Mouse (Mus musculus): Measurements from ENCODE around the gene Arhgef6. TPM values are rescaled to one million over a fixed set of nuclear protein-coding genes. Genes with fewer than 3 reads are reported as not detected.

Arhgef6 gene
- polyA plus RNA-seq, 1 experiment from 2014 or later = 73.9 TPM

DNA sequence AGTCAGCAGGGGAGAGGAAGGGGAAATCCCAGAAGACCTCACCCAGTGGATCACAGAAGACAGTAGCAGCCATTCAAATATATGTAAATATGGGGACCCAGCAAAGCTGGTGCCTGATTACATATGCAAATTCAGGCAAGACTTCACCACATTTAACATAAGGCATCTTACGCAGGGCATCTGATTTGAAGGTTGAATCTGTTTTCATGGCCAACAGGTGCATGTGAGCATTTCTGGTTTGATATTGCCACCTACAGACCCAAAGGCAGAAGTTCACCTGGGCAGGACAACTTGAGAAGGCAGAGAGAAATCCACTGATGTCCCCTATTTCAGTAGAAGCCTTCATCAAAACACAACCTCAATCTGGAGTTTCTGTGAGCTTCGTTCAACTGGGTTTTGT, 77.8 kb downstream of the Arhgef6 start:
- Histone ChIP-seq H3K4me3 (ENCODE audit: inconsistent target) (no peak overlapping the region), H3K36me3 (ENCODE audit: inconsistent target) (no peaks in the 10 kb centered on the region), H3K27ac (no peak overlapping the region), H3K79me2 (ENCODE audit: inconsistent target) (no peaks in the 10 kb centered on the region)
- WGBS (ENCODE audit: missing documents) = 83% methylated on average over 2 of the region's 2 CpGs

- 93% methylated on average over 7 of the region's 7 CpGs for WGBS (ENCODE audit: missing documents)
- H3K79me2 ChIP-seq (ENCODE audit: inconsistent target) = no peaks in the 10 kb centered on the region
- no peak overlapping the region for H3K4me3 ChIP-seq (ENCODE audit: inconsistent target)
- H3K36me3 ChIP-seq (ENCODE audit: inconsistent target) = no peaks in the 10 kb centered on the region
- no peak overlapping the region for H3K27ac ChIP-seq
These were observed 85.0 kb downstream of the Arhgef6 start for GRCm38 (mm10) chrX:57253329-57254055.

DNA sequence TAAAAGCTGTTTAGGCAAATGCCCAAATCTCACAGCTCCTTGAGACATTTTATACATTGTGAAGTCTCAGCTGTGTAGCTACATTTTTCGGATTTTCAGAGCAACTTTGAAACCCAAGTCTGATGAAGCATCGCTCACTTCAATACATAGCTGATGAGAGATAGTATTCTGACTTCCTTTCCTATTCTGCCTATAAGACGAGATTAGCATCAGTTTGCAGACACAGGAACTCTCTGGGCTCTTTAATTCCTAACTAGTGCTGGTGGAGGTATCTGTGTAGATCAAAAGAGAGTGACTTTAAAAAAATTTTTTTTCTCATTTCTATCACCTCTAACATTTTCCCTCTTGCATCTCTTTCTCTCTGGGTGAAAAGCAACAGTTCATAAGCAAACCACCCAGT, 100.0 kb downstream of the Arhgef6 start:
- 83% methylated on average over 2 of the region's 3 CpGs for WGBS (ENCODE audit: missing documents)

GRCm38 (mm10) chrX:57235982-57236381, 102.5 kb downstream of the Arhgef6 start:
- Histone ChIP-seq H3K79me2 (ENCODE audit: inconsistent target) (no peaks in the 10 kb centered on the region), H3K4me3 (ENCODE audit: inconsistent target) (no peak overlapping the region), H3K27ac (no peak overlapping the region), H3K36me3 (ENCODE audit: inconsistent target) (peaks cover 19% of the 10 kb centered on the region)
- WGBS (ENCODE audit: missing documents) = 85% methylated on average over 4 of the region's 4 CpGs

More for the DNA sequence above, 100.0 kb downstream of the Arhgef6 start:
- Histone ChIP-seq H3K27ac (no peak overlapping the region), H3K36me3 (ENCODE audit: inconsistent target) (peaks cover 10% of the 10 kb centered on the region), H3K79me2 (ENCODE audit: inconsistent target) (no peaks in the 10 kb centered on the region), H3K4me3 (ENCODE audit: inconsistent target) (no peak overlapping the region)

DNA sequence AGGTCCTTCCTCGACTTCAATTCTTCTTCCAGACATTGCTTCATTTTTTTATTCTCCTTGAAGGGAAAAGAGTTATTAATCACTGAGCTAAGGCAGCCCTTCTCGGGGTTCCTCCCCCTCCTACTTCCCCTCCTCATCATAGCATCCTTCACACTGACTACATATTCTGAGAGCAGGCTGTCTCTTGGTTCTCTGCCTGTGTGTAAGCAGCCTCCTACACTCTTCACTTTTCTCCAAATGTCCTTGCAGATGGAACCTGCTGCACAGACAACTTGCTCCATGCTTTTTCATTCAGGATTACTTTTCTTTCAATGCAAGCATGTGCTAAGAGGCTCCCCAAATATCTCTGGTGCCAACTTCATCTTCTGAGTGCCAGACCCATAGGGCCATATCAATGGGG, 104.9 kb downstream of the Arhgef6 start:
- Histone ChIP-seq H3K4me3 (ENCODE audit: inconsistent target) (no peak overlapping the region), H3K36me3 (ENCODE audit: inconsistent target) (peaks cover 14% of the 10 kb centered on the region), H3K27ac (no peak overlapping the region), H3K79me2 (ENCODE audit: inconsistent target) (no peaks in the 10 kb centered on the region)
- WGBS (ENCODE audit: missing documents) = 88% methylated on average over 1 of the region's 2 CpGs

DNA sequence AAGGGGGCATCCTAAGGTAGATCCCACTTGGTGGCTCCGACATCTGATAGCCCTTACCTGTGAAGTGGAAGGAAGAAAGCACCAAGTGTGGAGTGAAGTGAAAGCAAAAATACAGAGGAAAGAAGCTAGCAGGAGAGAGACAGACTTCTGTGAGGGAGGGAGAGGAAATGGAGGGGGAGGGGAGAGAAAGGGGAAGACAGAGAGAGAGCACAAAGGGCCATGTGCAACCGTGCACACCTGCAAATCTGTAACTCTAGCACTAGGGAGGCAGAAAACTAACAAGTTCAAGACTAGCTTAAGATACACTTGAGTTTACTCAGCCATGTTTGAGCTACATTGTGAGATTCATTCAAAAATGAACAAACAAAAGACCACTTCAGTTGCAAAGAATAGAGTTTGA, 110.4 kb downstream of the Arhgef6 start:
- H3K4me3 ChIP-seq (ENCODE audit: inconsistent target) = no peak overlapping the region
- no peak overlapping the region for H3K27ac ChIP-seq
- 40% methylated on average over 2 of the region's 2 CpGs for WGBS (ENCODE audit: missing documents)
- H3K79me2 ChIP-seq (ENCODE audit: inconsistent target) = no peaks in the 10 kb centered on the region
- 0 out of 2 replicates have a peak, but pooled peaks cover 7% of the 10 kb centered on the region for H3K36me3 ChIP-seq (ENCODE audit: inconsistent target)

- Histone ChIP-seq H3K36me3 (ENCODE audit: inconsistent target) (no peaks in the 10 kb centered on the region), H3K27ac (no peak overlapping the region), H3K79me2 (ENCODE audit: inconsistent target) (no peaks in the 10 kb centered on the region), H3K4me3 (ENCODE audit: inconsistent target) (no peak overlapping the region)
- 98% methylated on average over 10 of the region's 10 CpGs for WGBS (ENCODE audit: missing documents)
These were observed 115.2 kb downstream of the Arhgef6 start for GRCm38 (mm10) chrX:57223301-57223700.

GRCm38 (mm10) chrX:57221881-57222280, 116.6 kb downstream of the Arhgef6 start:
- no peak overlapping the region for H3K4me3 ChIP-seq (ENCODE audit: inconsistent target)
- H3K36me3 ChIP-seq (ENCODE audit: inconsistent target) = no peaks in the 10 kb centered on the region
- whole genome bisulfite sequencing (ENCODE audit: missing documents) = 86% methylated on average over 3 of the region's 3 CpGs
- H3K27ac ChIP-seq = no peak overlapping the region
- no peaks in the 10 kb centered on the region for H3K79me2 ChIP-seq (ENCODE audit: inconsistent target)

DNA sequence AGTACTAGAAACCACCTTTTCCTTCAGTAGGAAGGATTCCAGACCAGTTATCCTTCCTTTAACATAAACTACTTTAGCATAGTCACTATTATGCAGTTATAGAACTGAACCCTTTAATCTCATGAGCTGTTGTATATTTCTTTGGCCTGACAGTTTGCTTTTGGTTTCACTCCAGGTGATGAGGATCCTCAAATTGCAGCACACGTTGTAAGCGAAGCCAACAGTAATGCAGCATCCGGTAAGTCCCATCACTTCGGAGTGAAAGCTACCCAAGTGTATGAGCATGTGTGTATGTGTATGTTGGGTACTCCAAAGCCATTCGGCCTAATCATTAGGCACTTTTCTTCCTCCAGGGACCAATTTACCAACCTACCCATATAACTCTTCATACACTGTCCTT, 119.0 kb downstream of the Arhgef6 start:
- Histone ChIP-seq H3K27ac (no peak overlapping the region), H3K79me2 (ENCODE audit: inconsistent target) (no peaks in the 10 kb centered on the region), H3K4me3 (ENCODE audit: inconsistent target) (no peak overlapping the region), H3K36me3 (ENCODE audit: inconsistent target) (no peaks in the 10 kb centered on the region)
- WGBS (ENCODE audit: missing documents) = 91% methylated on average over 4 of the region's 5 CpGs

- WGBS (ENCODE audit: missing documents) = 92% methylated on average over 5 of the region's 5 CpGs
- H3K4me3 ChIP-seq (ENCODE audit: inconsistent target) = no peak overlapping the region
- H3K36me3 ChIP-seq (ENCODE audit: inconsistent target) = no peaks in the 10 kb centered on the region
- no peaks in the 10 kb centered on the region for H3K79me2 ChIP-seq (ENCODE audit: inconsistent target)
- no peak overlapping the region for H3K27ac ChIP-seq
These were observed 122.3 kb downstream of the Arhgef6 start for GRCm38 (mm10) chrX:57216271-57216670.

DNA sequence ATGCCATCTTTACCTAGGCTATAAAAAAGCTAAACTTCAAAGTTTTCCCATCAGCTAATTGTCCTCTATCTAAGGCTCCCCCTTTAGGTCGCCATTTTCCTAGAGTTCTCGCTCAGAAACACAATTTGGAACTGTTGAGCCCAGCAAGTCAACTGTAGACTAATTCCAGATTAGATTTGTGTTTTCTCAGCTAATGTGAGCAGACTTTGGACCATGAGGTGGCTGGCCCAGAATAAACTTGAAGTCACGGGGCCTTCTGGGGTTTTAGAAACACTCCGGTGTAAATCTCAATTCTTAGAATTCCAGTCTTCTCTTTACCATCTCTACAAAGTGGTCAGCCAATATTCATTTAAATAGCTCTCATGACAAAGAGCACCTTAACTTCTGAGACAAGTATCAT, 123.0 kb downstream of the Arhgef6 start:
- WGBS (ENCODE audit: missing documents) = 93% methylated on average over 4 of the region's 4 CpGs
- no peaks in the 10 kb centered on the region for H3K36me3 ChIP-seq (ENCODE audit: inconsistent target)
- H3K4me3 ChIP-seq (ENCODE audit: inconsistent target) = no peak overlapping the region
- H3K79me2 ChIP-seq (ENCODE audit: inconsistent target) = no peaks in the 10 kb centered on the region
- H3K27ac ChIP-seq = no peak overlapping the region

DNA sequence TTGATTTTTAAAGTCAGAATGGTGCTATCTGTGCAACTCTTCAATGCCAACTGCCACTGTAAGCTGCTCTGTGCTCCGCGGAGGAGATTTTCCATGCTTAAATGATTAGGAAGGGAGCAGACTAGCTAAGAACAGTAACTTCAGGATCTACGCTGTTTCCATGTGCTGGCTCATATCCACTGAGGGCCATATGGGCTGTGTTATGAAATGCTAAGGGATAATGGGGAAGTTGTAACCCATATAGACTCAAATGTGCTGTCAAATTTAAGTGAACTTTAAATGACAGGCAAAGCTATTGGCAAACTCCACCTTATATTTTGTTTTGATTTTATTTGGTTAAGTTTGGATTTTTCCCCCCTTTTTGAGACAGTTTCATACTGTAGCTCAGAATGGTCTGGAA, 125.7 kb downstream of the Arhgef6 start:
- Histone ChIP-seq H3K36me3 (ENCODE audit: inconsistent target) (no peaks in the 10 kb centered on the region), H3K4me3 (ENCODE audit: inconsistent target) (no peak overlapping the region), H3K79me2 (ENCODE audit: inconsistent target) (no peaks in the 10 kb centered on the region), H3K27ac (no peak overlapping the region)
- 85% methylated on average over 3 of the region's 3 CpGs for WGBS (ENCODE audit: missing documents)

DNA sequence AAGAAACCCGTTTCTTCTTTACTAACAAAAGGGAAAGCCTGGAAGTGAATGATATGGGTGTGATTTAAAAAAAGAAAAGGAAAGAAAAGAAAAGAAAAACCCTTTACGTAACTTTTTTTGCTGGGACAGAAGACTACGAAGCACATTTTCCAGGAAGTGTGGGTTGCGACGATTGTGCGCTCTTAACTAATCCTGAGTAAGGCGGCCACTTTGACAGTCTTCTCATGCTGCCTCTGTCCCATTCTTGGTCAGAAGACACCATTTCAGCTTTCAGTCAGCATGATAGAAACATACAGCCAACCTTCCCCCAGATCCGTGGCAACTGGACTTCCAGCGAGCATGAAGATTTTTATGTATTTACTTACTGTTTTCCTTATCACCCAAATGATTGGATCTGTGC, 126.7 kb downstream of the Arhgef6 start, which contains the start of gene Cd40lg:
Gene Cd40lg, plus strand, starts transcription at position 268 of the 400 bp plus-strand sequence.
- no peaks in the 10 kb centered on the region for H3K36me3 ChIP-seq (ENCODE audit: inconsistent target)
- 84% methylated on average over 7 of the region's 9 CpGs for WGBS (ENCODE audit: missing documents)
- H3K4me3 ChIP-seq (ENCODE audit: inconsistent target) = no peak within 1 kb of the TSS

DNA sequence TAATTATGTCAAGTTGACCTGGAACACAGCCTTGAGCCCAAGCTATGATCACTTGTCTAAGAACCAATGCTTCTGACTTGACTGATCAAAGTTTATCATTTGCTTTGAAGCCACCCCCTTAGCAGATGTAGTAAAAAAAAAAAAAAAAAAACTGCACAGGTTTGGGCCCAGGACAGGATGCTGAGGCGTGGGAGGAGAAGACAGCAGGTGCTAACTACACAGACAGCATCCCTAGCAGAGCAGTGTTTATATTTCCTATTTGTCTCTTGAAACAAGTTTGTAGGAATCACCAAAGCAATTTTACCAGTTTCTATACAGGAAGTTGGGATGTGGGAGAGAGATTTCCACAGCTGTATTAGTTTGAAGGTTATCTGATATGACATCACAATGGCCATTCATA, 127.9 kb downstream of the Arhgef6 start:
- WGBS (ENCODE audit: missing documents) = 100% methylated on average over 1 of the region's 1 CpGs
- no peaks in the 10 kb centered on the region for H3K79me2 ChIP-seq (ENCODE audit: inconsistent target)
- H3K4me3 ChIP-seq (ENCODE audit: inconsistent target) = no peak overlapping the region
- H3K27ac ChIP-seq = no peak overlapping the region
- no peaks in the 10 kb centered on the region for H3K36me3 ChIP-seq (ENCODE audit: inconsistent target)

More for the DNA sequence above, 126.7 kb downstream of the Arhgef6 start, which contains the start of gene Cd40lg:
- Histone ChIP-seq H3K27ac (no peak within 1 kb of the TSS), H3K79me2 (ENCODE audit: inconsistent target) (no peaks in the 10 kb centered on the region)

DNA sequence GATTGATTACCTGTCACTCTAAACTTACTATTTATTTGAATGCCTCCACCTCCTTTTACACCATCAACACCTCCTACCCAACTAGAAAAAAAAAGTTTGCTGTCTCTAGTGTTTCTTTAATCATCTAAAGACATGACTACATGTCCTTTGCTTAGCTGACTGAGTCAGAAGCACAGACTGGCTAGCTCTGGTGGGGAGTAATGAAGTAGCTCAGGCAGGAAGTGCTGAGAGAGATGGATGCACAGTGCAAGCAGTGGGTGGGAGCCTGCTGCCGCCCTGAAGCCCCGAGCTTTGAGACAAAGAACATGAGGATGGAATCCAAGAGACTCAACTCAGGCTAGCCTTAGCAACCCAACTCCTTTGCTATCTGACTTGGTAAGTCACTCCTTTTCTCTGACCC, 138.1 kb downstream of the Arhgef6 start:
- Histone ChIP-seq H3K27ac (no peak overlapping the region), H3K36me3 (ENCODE audit: inconsistent target) (no peaks in the 10 kb centered on the region), H3K79me2 (ENCODE audit: inconsistent target) (no peaks in the 10 kb centered on the region), H3K4me3 (ENCODE audit: inconsistent target) (no peak overlapping the region)
- WGBS (ENCODE audit: missing documents) = 67% methylated on average over 2 of the region's 2 CpGs

DNA sequence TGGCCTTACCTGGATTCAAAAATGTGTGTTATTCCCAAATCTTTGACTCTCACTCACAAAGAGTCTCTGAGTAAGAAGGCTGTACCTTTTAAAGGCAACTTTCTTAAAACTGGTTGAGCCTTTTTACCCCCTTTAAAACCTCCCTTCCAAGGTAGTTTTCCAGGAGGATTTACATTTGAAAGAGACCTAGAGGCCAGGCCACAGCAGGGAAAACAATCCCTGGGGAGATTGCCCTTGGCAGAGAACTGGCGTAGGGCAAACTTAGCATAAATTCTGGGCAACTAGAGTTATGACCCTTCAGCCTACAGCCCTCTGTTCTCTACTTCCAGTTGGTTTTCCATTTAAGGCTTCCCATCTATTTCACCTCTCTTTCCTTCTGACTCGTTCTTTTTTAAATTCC, 140.5 kb downstream of the Arhgef6 start:
- H3K27ac ChIP-seq = no peak overlapping the region
- no peaks in the 10 kb centered on the region for H3K36me3 ChIP-seq (ENCODE audit: inconsistent target)
- H3K4me3 ChIP-seq (ENCODE audit: inconsistent target) = no peak overlapping the region
- no peaks in the 10 kb centered on the region for H3K79me2 ChIP-seq (ENCODE audit: inconsistent target)
- WGBS (ENCODE audit: missing documents) = 96% methylated on average over 2 of the region's 2 CpGs

Data from macrophage (primary cell).